Mouse (Mus musculus): ENCODE data around the gene Cds1.

- TF ChIP-seq MYC (IDR thresholded peaks at IDR 0.05; ENCODE audit: low read depth, low read length) (no peak), POLR2AphosphoS2 (IDR thresholded peaks at IDR 0.05; ENCODE audit: low read length) (no peak)
These were observed 11.2 kb upstream of the Cds1 start for GRCm38 (mm10) chr5:101753680-101754079.

Measured in MEL (cell line).